In the genomic region with DNA sequence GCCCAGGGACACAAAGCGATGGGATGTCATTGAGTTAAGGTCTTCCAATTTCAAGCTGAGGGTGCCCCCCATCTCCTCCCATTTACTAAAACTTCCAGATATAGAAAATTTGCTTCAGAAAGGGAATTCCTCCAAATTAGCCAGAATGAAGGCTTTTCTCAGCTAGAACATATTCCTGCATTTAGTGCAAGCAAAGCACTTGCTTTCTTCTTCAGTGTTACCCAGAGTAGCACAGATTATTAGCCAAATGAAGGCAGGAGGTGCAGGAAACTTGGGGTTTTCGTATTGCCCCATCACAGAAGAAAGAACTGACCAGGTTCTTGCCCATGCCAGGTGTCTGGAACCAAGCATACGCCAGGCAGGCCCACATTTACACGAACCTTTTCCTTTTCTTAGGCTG, we compare ENCODE assay signal across 24 mouse cellular contexts.
"Had no signal": no experiment of that assay in that cellular context is flagged by ENCODE, and none has a peak within 500 bp of the region (broad histone marks: within the 10 kb centered on the region; RNA-seq: fewer than 3 reads in every experiment).

No protein-coding gene starts in this region.

- H3K9me3 ChIP-seq: kidney, embryonic 15.5 days; limb, embryonic 10.5 days; limb, embryonic 13.5 days; liver, embryonic 13.5 days; lung, embryonic 15.5 days; midbrain, embryonic 12.5 days; midbrain, embryonic 15.5 days; neural tube, embryonic 13.5 days had no signal

- H3K9ac ChIP-seq: kidney, embryonic 15.5 days; limb, embryonic 13.5 days; liver, embryonic 13.5 days; lung, embryonic 15.5 days; midbrain, embryonic 12.5 days; midbrain, embryonic 15.5 days; neural tube, embryonic 13.5 days had no signal

- H3K4me2 ChIP-seq: kidney, embryonic 15.5 days; limb, embryonic 13.5 days; liver, embryonic 13.5 days; midbrain, embryonic 12.5 days; midbrain, embryonic 15.5 days had no signal

- H3K4me3 ChIP-seq: kidney, embryonic 15.5 days; layer of hippocampus, adult 2 months; limb, embryonic 10.5 days; limb, embryonic 13.5 days; liver, embryonic 13.5 days; lung, embryonic 15.5 days; midbrain, embryonic 12.5 days; midbrain, embryonic 15.5 days; myocyte; neural tube, embryonic 13.5 days had no signal

- H3K27ac ChIP-seq: kidney, embryonic 15.5 days; layer of hippocampus, adult 2 months; limb, embryonic 10.5 days; limb, embryonic 13.5 days; liver, embryonic 13.5 days; lung, embryonic 15.5 days; midbrain, embryonic 12.5 days; midbrain, embryonic 15.5 days; stomach, postnatal 0 days had no signal

- H3K36me3 ChIP-seq: kidney, embryonic 15.5 days; liver, embryonic 13.5 days had no signal

- ATAC-seq: midbrain, embryonic 15.5 days had no signal

- H3K27me3 ChIP-seq: kidney, embryonic 15.5 days; limb, embryonic 13.5 days; liver, embryonic 13.5 days; lung, embryonic 15.5 days; midbrain, embryonic 12.5 days; midbrain, embryonic 15.5 days; neural tube, embryonic 13.5 days had no signal

- DNase-seq: kidney, adult 11 months; kidney, adult 8-10 months; kidney, postnatal 10 days; layer of hippocampus, adult 9-11 months; liver; liver, embryonic 13.5 days; lung, postnatal 14 days; lung, postnatal 4 days; retina, postnatal 1 day; right cerebral cortex, postnatal 25 days; spleen, adult 18-20 months; thymus, adult 2 months; thymus, postnatal 14 days; thymus, postnatal 4 days had no signal
